Mouse (Mus musculus) kidney, postnatal 0 days (tissue): ENCODE measurements around the gene Zbtb42. TPM values are rescaled to one million over a fixed set of nuclear protein-coding genes. Genes with fewer than 3 reads are reported as not detected.

Experiments used
- ATAC-seq: fragments of 200-750 bp; cut with Nextera tagmentation; replicated peaks from 2 replicates; pipeline ENCODE4 v1.8.0; 2017; ENCODE audit warnings: low read depth, moderate number of reproducible peaks, moderate TSS enrichment, moderate library complexity; ENCODE audit not compliant: low FRiP score
- DNase-seq: peaks from one replicate; pipeline ENCODE4 v3.0.0-alpha.2; 2016; ENCODE audit warnings: low spot score
- H3K27ac ChIP-seq: fragments of 300-500 bp; sonication (generic); 2 replicates; pipeline ENCODE4 v1.5.1; 2014; ENCODE audit warnings: mild to moderate bottlenecking
- H3K27me3 ChIP-seq: fragments of 300-500 bp; sonication (generic); 2 replicates; pipeline ENCODE4 v1.6.1; 2014; ENCODE audit warnings: low read length, mixed read lengths; ENCODE audit not compliant: insufficient read depth
- H3K36me3 ChIP-seq: fragments of 300-500 bp; sonication (generic); 2 replicates; pipeline ENCODE4 v1.6.1; 2014; ENCODE audit warnings: low read length, mixed read lengths; ENCODE audit not compliant: insufficient read depth
- H3K4me1 ChIP-seq: fragments of 300-500 bp; sonication (generic); replicated peaks from 2 replicates; pipeline ENCODE4 v1.6.1; 2014; ENCODE audit warnings: antibody characterized with exemption, low read length, mixed read lengths; ENCODE audit not compliant: insufficient read depth
- H3K4me2 ChIP-seq: fragments of 300-500 bp; sonication (generic); 2 replicates; pipeline ENCODE4 v1.6.1; 2014; ENCODE audit warnings: mild to moderate bottlenecking, low read length, moderate library complexity, mixed read lengths
- H3K4me3 ChIP-seq: fragments of 300-500 bp; sonication (generic); replicated peaks from 2 replicates; pipeline ENCODE4 v1.5.1; 2014; ENCODE audit warnings: low read depth, low read length
- H3K9ac ChIP-seq: fragments of 300-500 bp; sonication (generic); 2 replicates; pipeline ENCODE4 v1.6.1; 2014; ENCODE audit warnings: low read depth, low read length
- H3K9me3 ChIP-seq: fragments of 300-500 bp; sonication (generic); replicated peaks from 2 replicates; pipeline ENCODE4 v1.6.1; 2016; ENCODE audit warnings: low read length, inconsistent platforms, mixed read lengths
- CTCF ChIP-seq: IDR thresholded peaks from 2 replicates; pipeline ENCODE4 v1.5.1; 2016; ENCODE audit warnings: antibody characterized with exemption, low read depth, mild to moderate bottlenecking, moderate library complexity
- WGBS: fragments of 180-500 bp; shearing (Covaris S2); extraction: QIAGEN DNeasy Blood & Tissue Kit; methylation state at CpG from one replicate; pipeline ENCODE4 v1.1.7; 2014; 5-methylcytosine and 5-hydroxymethylcytosine counted together
- polyA plus RNA-seq: library from polyadenylated mRNA; unstranded; fragments of >200 nt; fragmentation: Nextera tagmentation; extraction: Ambion mirVana; gene quantifications from 2 replicates; pipeline ENCODE4 v1.2.1, GENCODE M21; 2015

Gene Zbtb42
- polyA plus RNA-seq, 1 experiment from 2014 or later = 6.7 TPM

DNA sequence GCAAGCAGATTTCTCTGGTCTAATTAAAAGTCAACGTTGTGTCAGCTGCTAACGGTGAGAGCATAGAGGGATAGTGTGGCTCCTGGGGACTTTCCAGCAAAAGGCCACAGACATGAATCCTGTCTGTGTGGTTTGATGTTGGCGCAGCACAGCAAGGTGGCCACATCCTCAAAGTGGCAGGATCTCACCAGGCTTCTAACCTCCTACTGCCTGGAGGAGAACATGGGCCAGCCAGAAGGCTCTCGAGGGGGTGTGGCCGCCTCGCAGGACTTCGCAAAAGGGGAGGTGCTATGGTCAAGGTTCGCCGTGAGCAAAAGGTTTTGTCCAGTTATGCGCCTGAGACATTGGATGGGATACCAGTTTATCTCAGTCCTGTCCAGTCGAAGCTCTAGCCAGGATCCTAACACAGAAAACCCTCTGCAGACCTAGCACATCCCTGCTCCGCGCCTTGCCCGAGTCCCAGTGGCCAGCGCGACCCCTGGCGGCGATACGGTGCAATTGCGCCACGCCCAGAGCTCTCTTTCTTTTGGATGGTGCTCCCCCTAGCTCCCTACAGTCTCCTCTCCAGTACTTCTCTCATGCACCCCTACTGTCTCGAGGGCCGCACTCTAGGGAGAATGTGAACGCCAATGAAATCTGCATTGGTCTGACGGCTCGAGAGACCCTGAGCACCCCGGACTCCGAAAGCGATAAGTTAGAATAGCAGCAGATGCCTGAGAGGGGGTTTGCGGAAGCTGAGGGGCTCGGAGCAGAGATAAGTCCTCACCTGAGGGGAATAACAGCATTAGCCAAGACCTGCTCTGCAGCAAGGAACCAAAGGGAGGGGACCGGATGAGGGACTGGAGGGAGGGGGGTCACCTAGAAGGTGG lies 28.3 kb downstream of the Zbtb42 start:
- no peaks in the 10 kb centered on the region for H3K27me3 ChIP-seq
- WGBS = 14% methylated on average over 32 of the region's 32 CpGs
- H3K9ac ChIP-seq = no peak overlapping the region
- peak; percentile 95 for DNase-seq
- no peaks in the 10 kb centered on the region for H3K9me3 ChIP-seq
- 0 out of 2 replicates have a peak, but pooled peaks cover 2% of the 10 kb centered on the region for H3K4me1 ChIP-seq
- H3K4me3 ChIP-seq = no peak overlapping the region
- H3K36me3 ChIP-seq = no peaks in the 10 kb centered on the region
- ATAC-seq = peak; percentile 78
- TF ChIP-seq CTCF = peak; percentile 100
- peak overlapping the region; percentile 43 for H3K4me2 ChIP-seq
- no peak overlapping the region for H3K27ac ChIP-seq

DNA sequence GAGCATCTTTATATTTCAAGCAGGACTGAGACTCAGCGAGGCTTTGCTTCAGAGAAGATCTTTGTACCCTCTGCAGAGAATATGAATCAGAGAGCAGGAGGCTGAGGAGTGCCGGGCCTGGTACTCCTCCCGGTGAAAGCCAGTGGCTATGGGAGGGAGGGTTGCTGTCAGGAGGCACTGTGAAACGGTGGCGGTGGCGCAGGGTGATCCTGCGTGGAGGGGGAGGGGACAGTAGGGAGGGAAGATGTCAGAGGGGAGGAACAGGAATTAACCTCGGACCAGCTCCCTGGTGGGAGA lies 28.9 kb downstream of the Zbtb42 start:
- peak; percentile 12 for ATAC-seq
- Histone ChIP-seq H3K27ac (no peak overlapping the region), H3K9ac (no peak overlapping the region), H3K4me1 (0 out of 2 replicates have a peak, but pooled peaks cover 2% of the 10 kb centered on the region), H3K27me3 (no peaks in the 10 kb centered on the region), H3K4me2 (no peak overlapping the region), H3K9me3 (no peaks in the 10 kb centered on the region), H3K36me3 (no peaks in the 10 kb centered on the region), H3K4me3 (no peak overlapping the region)
- WGBS = 27% methylated on average over 8 of the region's 8 CpGs
- no peak for TF ChIP-seq CTCF
- DNase-seq = no peak

DNA sequence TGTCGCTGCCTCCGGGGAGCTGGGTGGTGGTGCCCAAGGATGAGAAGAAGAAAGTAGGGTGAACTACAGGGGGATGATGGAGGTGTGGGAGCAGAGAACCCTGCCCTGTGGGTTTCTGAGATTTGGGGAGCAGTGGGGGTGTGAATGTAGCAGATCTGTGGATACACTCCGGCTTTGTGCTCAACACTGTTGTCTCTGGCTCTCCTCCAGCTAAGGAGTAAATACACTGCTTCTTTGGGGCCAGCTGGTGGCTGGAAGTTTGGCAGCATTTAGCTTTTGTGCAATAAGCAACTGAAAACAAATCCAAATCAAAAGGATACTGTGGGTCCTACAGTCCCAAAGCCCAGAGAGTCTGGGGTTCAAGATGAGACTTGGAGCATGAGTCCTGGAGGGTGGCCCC lies 35.4 kb downstream of the Zbtb42 start:
- 64% methylated on average over 3 of the region's 3 CpGs for WGBS
- DNase-seq (peak; percentile 73), ATAC-seq (no peak)
- no peak overlapping the region for H3K9ac ChIP-seq
- no peak overlapping the region for H3K4me3 ChIP-seq
- H3K27me3 ChIP-seq = no peaks in the 10 kb centered on the region
- no peak overlapping the region for H3K4me2 ChIP-seq
- H3K4me1 ChIP-seq = 0 out of 2 replicates have a peak, but pooled peaks cover under 1% of the 10 kb centered on the region
- no peak for TF ChIP-seq CTCF
- no peak overlapping the region for H3K27ac ChIP-seq
- no peaks in the 10 kb centered on the region for H3K36me3 ChIP-seq
- no peaks in the 10 kb centered on the region for H3K9me3 ChIP-seq

DNA sequence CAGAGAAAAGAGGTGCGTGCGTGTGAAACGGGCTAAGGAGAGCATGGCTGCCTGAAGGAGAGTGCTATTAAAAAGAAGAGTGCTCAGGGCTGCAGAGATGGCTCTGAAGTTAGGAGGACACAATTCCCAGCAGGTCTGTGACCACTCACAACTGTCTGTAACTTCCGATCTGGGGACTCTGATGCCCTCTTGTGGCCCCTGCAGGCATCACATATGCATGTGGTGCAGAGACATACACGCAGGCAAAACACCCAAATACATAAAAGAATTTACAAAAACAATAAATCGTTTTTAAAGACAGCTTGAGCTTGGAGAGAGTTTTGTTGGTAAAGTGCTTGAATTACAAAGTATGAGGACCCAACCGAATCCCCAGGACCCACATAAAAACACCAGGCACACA lies 38.5 kb downstream of the Zbtb42 start:
- Histone ChIP-seq H3K27ac (no peak overlapping the region), H3K9me3 (no peaks in the 10 kb centered on the region), H3K9ac (no peak overlapping the region), H3K36me3 (no peaks in the 10 kb centered on the region), H3K4me2 (no peak overlapping the region), H3K4me1 (peaks cover 9% of the 10 kb centered on the region; the same call in 1 of the 2 replicates), H3K4me3 (no peak overlapping the region), H3K27me3 (no peaks in the 10 kb centered on the region)
- 35% methylated on average over 7 of the region's 7 CpGs for WGBS
- peak; percentile 79 for TF ChIP-seq CTCF
- ATAC-seq (no peak), DNase-seq (peak; percentile 74)

DNA sequence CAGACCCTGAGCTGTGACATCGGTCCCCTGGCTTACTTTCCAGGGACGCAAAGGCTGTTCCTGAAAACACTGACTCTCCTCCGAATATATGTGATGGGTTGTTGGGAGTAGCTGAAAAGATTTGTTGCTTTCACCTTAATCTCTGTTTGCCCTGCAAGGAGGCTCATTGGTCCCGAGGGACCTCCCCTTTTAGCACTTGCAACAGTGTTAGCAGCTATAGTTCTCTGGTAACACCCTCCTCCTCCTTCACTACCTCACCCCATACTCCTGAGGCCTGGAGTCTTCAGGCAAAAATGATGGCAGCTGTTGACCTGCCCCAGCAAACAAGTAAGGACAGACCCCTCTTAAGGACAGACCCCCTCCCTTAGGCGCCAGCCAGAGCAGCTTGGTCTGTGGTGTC lies 40.4 kb downstream of the Zbtb42 start:
- DNase-seq (no peak), ATAC-seq (no peak)
- H3K4me1 ChIP-seq = peaks cover 9% of the 10 kb centered on the region; the same call in 1 of the 2 replicates
- no peaks in the 10 kb centered on the region for H3K36me3 ChIP-seq
- no peaks in the 10 kb centered on the region for H3K9me3 ChIP-seq
- WGBS = 39% methylated on average over 5 of the region's 5 CpGs
- H3K4me2 ChIP-seq = no peak overlapping the region
- peak overlapping the region; percentile 31; the same call in 1 of the 2 replicates for H3K9ac ChIP-seq
- H3K27me3 ChIP-seq = no peaks in the 10 kb centered on the region
- H3K4me3 ChIP-seq = no peak overlapping the region
- TF ChIP-seq CTCF = no peak
- 0 out of 2 replicates have a peak overlapping the region, but pooled peaks have one; percentile 96 for H3K27ac ChIP-seq

DNA sequence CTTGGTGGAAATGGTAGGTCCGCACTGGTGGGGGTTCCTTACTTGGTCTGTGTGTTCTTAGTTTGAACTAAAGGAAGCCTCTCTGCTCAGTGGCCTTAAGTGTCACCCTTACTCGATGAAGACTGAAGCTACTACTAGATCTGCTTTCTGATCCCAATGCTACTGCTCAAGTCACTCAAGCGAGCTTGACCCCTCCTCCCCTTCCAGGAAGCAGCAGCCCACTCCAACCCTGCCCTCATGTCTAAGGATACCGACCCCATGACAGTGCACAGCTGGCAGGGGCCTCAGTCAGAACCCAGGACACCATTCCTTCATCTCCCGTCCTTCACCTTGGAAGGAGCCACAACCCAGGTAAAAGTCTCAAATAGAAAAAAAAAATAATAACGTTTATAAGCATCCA lies 41.6 kb downstream of the Zbtb42 start, which contains the start of gene Cep170b:
Cep170b (plus strand) TSS at position 240 of the 400 bp plus-strand sequence.
- H3K9me3 ChIP-seq = no peaks in the 10 kb centered on the region
- 47% methylated on average over 6 of the region's 6 CpGs for WGBS
- DNase-seq (no peak), ATAC-seq (no peak)
- no peaks in the 10 kb centered on the region; the same call in 1 of the 2 replicates for H3K36me3 ChIP-seq
- TF ChIP-seq CTCF = no peak
- peak within 1 kb of the TSS; percentile 96 for H3K27ac ChIP-seq
- H3K27me3 ChIP-seq = no peaks in the 10 kb centered on the region
- H3K4me2 ChIP-seq = peak within 1 kb of the TSS; percentile 98
- H3K4me3 ChIP-seq = peak within 1 kb of the TSS; percentile 80
- peaks cover 9% of the 10 kb centered on the region; the same call in 1 of the 2 replicates for H3K4me1 ChIP-seq
- H3K9ac ChIP-seq = peak within 1 kb of the TSS; percentile 89
